Mouse (Mus musculus) megakaryocyte, embryonic 14.5 days (primary cell): Measurements from ENCODE around the gene Pex7.

Experiments used
- FLI1 ChIP-seq: IDR thresholded peaks from 2 replicates; pipeline ENCODE4 v1.6.1; 2012; ENCODE audit warnings: low read length, inconsistent platforms, mixed read lengths
- GATA1 ChIP-seq: IDR thresholded peaks from 3 replicates; pipeline ENCODE4 v1.6.1; 2012; ENCODE audit warnings: mixed read lengths, low read length, inconsistent platforms, borderline replicate concordance

DNA sequence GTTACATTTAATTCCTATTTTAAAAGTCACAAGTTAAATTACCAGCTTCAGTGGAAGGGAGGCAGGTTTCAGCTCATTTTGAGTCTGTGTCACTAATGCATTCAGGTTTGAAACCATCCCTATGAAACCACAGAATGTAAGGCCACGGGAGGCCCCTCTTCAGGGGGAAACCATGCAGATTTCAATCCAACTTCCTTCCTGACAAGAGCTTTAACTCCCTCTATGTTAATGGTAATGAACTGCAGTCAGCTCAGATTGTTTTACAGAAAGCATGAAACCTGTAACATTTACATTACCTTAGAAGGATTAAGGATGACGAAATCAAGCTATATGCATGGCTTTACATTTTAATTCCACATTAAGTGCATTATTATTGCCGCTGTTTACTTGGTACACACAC lies 15.8 kb downstream of the Pex7 start:
- TF ChIP-seq FLI1, result no peak
- no peak for TF ChIP-seq GATA1
